Mouse (Mus musculus): ENCODE data around the gene Homer2. TPM values are rescaled to one million over a fixed set of nuclear protein-coding genes. Genes with fewer than 3 reads are reported as not detected.

Homer2 gene
- polyA plus RNA-seq, 1 experiment from 2014 or later: 43.6 TPM

DNA sequence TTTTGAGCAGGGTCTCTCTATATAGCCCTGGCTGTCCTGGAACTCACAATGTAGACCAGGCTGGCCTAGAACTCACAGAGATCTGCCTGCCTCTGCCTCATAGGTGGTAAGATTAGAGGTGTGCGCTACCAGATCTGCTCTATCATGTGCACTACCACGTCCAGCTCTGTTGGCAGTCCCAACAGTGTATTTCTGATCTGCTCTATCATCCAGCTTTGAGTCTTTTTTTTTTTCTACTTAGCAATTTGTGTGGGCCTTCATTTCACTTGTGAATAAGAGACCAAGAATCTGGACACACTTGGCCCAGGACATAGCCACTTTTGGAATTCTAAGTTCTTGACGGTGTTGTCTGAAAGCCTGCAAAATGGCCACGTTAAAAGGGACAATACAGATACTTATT is 150.5 kb downstream of the Homer2 start:
- no peaks in the 10 kb centered on the region for H3K36me3 ChIP-seq (ENCODE audit: control insufficient read depth, insufficient read depth, low read length)
- no peaks in the 10 kb centered on the region for H3K27me3 ChIP-seq (replicated peaks; ENCODE audit: control insufficient read depth, insufficient read depth, low read length)
- WGBS: 71% methylated on average over 4 of the region's 4 CpGs
- no peak overlapping the region for H3K4me3 ChIP-seq (ENCODE audit: low read length)
- no peak overlapping the region for H3K4me2 ChIP-seq (ENCODE audit: low read depth, low read length)
- H3K27ac ChIP-seq (ENCODE audit: low read length): no peak overlapping the region
- no peak overlapping the region for H3K9ac ChIP-seq (ENCODE audit: low read depth, low read length)
- ATAC-seq: no peak
- no peaks in the 10 kb centered on the region for H3K4me1 ChIP-seq (ENCODE audit: control insufficient read depth, insufficient read depth, low read length)
- no peaks in the 10 kb centered on the region for H3K9me3 ChIP-seq (ENCODE audit: control insufficient read depth, low read length)

DNA sequence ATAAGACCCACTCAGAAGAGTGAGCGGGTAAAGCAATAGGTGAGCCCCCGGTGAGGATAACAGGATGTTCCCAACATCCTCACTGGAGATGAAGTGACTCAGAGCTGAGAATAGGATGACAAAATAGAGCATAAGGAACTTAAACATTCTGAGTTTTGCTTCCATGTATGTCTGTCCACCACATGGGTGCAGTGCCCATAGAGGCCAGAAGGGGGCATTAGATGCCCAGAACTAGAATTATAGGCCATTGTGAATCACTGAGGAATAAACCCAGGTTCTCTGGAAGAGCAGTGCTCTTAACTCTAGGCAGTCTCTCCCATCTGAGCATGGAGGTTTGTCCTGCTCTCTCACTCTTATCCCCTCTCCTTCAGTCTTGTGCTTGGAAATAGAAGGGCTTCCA is 153.0 kb downstream of the Homer2 start:
- Histone ChIP-seq H3K27ac (ENCODE audit: low read length) (no peak overlapping the region), H3K4me3 (ENCODE audit: low read length) (no peak overlapping the region), H3K4me1 (ENCODE audit: control insufficient read depth, insufficient read depth, low read length) (no peaks in the 10 kb centered on the region), H3K36me3 (ENCODE audit: control insufficient read depth, insufficient read depth, low read length) (no peaks in the 10 kb centered on the region), H3K9me3 (ENCODE audit: control insufficient read depth, low read length) (no peaks in the 10 kb centered on the region), H3K4me2 (ENCODE audit: low read depth, low read length) (no peak overlapping the region), H3K27me3 (replicated peaks; ENCODE audit: control insufficient read depth, insufficient read depth, low read length) (no peaks in the 10 kb centered on the region), H3K9ac (ENCODE audit: low read depth, low read length) (no peak overlapping the region)
- 79% methylated on average over 2 of the region's 2 CpGs for WGBS
- no peak for ATAC-seq

DNA sequence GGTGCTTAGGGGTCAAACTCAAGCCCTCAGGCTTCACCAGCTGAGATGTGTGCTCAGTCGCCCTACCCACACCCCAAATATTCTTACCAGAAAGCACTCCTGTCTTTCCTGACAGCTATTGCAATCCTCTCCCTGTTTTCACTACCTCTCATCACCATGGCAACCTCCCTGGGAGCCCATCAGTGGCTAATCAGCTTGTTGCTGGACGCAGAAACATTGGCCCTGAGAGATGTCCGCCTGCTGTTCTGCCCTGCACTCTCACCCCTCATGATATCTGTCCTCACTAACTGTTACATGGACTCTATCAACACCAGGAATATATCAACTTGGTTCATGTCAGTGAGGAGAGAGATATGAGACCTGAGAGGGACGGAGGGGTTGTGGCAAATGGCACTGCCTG is 153.7 kb downstream of the Homer2 start:
- Histone ChIP-seq H3K27ac (ENCODE audit: low read length) (no peak overlapping the region), H3K27me3 (replicated peaks; ENCODE audit: control insufficient read depth, insufficient read depth, low read length) (no peaks in the 10 kb centered on the region), H3K9ac (ENCODE audit: low read depth, low read length) (no peak overlapping the region), H3K9me3 (ENCODE audit: control insufficient read depth, low read length) (no peaks in the 10 kb centered on the region), H3K4me1 (ENCODE audit: control insufficient read depth, insufficient read depth, low read length) (no peaks in the 10 kb centered on the region), H3K4me2 (ENCODE audit: low read depth, low read length) (no peak overlapping the region), H3K36me3 (ENCODE audit: control insufficient read depth, insufficient read depth, low read length) (no peaks in the 10 kb centered on the region), H3K4me3 (ENCODE audit: low read length) (no peak overlapping the region)
- WGBS: 60% methylated on average over 4 of the region's 4 CpGs
- ATAC-seq: no peak

Other genes with a start within 250 kb of the Homer2 start
- 4.4 and 5.2 TPM in 2 replicates for gene Ap3b2, start 213.6 kb downstream of the Homer2 start, polyA plus RNA-seq (2015; fragmentation: Nextera tagmentation; extraction: Ambion mirVana)
- gene BC048679, start 209.2 kb downstream of the Homer2 start, polyA plus RNA-seq (2015; fragmentation: Nextera tagmentation; extraction: Ambion mirVana): not detected in 2 replicates
- gene Fsd2, start 140.6 kb downstream of the Homer2 start, polyA plus RNA-seq (2015; fragmentation: Nextera tagmentation; extraction: Ambion mirVana): 0.07 and 0.11 TPM in 2 replicates
- 1.4 and 1.9 TPM in 2 replicates for gene Whamm, start 136.3 kb downstream of the Homer2 start, polyA plus RNA-seq (2015; fragmentation: Nextera tagmentation; extraction: Ambion mirVana)
- gene Ramac, start 55.4 kb upstream of the Homer2 start, polyA plus RNA-seq (2015; fragmentation: Nextera tagmentation; extraction: Ambion mirVana): 125 and 135 TPM in 2 replicates
- gene 3110040N11Rik, start 82.0 kb upstream of the Homer2 start, polyA plus RNA-seq (2015; fragmentation: Nextera tagmentation; extraction: Ambion mirVana): 56.3 and 59.6 TPM in 2 replicates
- 23.0 and 44.7 TPM in 2 replicates for gene Btbd1, start 121.9 kb upstream of the Homer2 start, polyA plus RNA-seq (2015; fragmentation: Nextera tagmentation; extraction: Ambion mirVana)
- not detected in 2 replicates for gene Gm10160, start 148.3 kb upstream of the Homer2 start, polyA plus RNA-seq (2015; fragmentation: Nextera tagmentation; extraction: Ambion mirVana)
- gene Tm6sf1, start 151.5 kb upstream of the Homer2 start, polyA plus RNA-seq (2015; fragmentation: Nextera tagmentation; extraction: Ambion mirVana): 18.0 TPM in 2 replicates
- gene Hdgfl3, start 226.9 kb upstream of the Homer2 start, polyA plus RNA-seq (2015; fragmentation: Nextera tagmentation; extraction: Ambion mirVana): 6.3 and 6.7 TPM in 2 replicates